Mouse (Mus musculus): ENCODE data around the gene Prpf6.

The Prpf6 gene

DNA sequence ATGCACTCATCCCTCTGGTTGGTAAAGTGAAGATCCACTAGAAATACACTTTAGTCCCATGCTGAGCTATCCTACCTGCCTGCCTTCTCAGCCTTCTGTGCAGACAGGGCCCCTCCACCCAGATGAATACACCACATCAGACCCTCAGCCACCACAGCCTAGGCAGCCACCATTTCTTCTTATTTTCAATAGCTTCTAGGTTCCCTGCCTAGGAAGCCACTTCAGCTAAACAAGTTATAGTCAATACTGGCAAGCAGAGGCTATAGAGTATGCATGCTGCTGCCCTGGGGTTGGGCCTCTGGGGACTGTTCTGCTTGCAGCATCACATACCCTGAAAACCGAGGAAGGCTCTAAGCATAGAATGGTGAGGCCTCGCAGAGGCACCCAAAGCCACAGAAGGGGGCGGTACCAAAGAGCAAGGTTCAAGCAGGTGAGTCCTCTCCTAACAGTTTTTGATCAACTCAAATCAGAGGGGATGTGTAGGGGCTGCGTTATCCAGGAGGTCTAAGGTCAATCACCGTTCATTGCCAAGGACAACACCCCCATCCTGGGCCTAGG lies at the start of gene Prpf6:
Gene Prpf6 (plus strand): TSS at position 341 of the 558 bp plus-strand sequence.
- in situ Hi-C loops (cut with MseI, MboI), result no loop called here

DNA sequence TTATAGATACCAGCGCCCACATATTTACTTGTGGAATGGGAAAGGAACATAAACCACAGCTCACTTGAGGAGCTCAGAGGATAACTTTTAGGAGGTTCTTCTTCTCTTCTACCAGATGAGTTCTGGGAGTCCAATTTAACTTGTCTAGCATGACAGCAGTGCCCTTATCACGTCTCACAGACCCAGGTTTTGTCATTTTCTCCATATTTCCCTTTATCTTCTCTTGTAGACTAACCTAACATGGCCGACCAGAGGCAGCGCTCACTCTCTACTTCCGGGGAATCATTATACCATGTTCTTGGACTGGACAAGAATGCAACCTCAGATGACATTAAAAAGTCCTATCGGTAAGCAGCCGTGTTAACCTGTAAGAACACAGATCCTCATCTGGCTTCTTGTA lies 45.5 kb upstream of the Prpf6 start:
- in situ Hi-C loops (cut with MseI, MboI), result no loop called here

DNA sequence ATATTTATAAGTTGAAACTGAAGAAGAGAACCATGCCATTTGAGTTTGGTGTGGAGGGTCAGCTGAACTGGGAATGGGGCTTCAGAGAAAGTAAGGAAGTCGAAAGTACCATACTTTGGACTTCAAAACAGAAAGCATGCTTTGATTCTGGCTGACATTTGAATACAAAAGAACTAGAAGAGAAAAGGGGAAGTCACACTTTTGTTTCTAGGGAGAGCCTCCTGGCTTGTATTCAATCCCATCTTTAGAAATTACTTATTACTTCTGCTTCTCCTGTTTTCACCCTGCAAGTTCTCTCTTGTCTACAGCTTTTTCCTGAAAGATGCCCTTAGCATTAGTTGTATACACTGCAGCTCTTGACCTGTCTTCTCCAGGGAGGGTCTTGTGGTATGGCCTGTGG lies 43.4 kb upstream of the Prpf6 start:
- in situ Hi-C loops (cut with MseI, MboI), result no loop called here

DNA sequence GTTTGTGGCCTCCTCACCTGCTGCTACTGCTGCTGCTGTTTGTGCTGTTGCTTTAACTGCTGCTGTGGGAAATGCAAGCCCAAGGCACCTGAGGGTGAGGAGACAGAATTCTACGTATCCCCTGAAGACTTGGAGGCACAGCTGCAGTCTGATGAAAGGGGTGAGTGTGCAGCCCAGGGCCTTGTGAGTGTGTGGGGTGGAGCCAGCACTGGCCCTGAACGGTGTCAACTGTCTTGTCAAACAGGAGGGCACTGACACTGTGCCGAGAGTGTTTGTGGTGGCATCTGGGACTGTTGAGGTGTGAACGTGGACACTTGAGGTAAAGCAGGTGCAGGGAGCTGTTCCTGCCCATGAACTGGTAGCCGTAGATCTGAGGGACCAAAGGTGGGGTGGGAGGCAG lies 43.0 kb upstream of the Prpf6 start:
- in situ Hi-C loops (cut with MseI, MboI), result no loop called here

DNA sequence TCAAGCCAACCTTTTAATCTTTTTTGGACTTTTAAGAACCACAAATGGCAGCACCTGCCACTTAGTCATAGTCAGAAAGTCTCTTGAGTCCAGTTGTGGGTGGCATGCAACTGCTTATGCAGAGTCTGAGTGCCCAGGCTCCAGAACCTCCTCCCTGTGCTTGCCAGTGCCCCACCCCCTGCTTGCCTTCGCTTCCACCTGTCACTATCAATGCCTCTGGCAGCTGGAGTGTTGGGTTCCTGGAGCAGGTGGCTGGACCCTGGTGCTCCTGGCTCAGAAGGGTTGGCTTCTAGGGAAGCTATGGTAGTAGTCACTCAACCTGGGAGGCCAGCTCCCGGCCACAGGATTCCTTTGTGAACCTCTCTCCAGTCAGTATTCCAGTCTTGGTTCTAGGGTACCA lies 41.4 kb upstream of the Prpf6 start:
- in situ Hi-C loops (cut with MseI, MboI), result no loop called here

DNA sequence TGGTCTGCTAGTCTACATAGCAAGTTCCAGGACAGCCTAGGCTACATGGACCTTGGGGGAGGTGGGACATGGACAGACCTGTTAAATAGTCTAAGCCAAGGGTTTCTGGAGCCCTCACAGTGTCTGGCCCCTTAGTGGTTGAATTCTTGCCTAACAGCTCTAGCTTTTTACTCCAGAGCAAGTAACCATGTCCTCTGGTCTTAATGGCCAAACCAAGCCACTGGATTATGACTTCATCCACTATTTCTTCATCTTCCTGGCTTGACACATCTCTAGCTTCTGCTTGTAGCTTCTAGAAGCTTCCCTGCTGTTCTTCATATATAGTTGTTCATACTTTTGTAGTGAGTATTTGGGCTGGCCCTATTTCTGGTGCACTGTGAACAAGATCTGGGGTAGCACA lies 37.9 kb upstream of the Prpf6 start:
- in situ Hi-C loops (cut with MseI, MboI), result no loop called here

DNA sequence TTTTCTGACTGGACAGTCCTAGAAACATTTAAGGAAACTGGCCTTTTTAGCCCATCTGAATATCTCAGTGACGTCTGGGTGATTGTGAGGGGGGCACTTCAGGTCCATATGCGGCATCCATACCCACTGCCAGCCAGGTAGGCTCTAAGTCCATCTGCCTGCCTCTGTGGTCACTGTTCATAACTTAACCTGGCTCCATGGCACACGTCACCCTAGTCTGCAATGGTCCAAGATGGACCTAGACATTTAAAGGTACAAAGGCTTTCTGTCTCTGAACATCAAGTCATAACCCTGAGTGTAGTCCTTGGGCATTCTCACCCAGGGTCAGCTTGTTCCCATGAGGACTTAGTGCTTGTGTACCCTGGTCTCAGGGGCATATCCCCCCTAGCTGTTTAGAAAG lies 24.3 kb upstream of the Prpf6 start:
- in situ Hi-C loops (cut with MseI, MboI), result no loop called here

DNA sequence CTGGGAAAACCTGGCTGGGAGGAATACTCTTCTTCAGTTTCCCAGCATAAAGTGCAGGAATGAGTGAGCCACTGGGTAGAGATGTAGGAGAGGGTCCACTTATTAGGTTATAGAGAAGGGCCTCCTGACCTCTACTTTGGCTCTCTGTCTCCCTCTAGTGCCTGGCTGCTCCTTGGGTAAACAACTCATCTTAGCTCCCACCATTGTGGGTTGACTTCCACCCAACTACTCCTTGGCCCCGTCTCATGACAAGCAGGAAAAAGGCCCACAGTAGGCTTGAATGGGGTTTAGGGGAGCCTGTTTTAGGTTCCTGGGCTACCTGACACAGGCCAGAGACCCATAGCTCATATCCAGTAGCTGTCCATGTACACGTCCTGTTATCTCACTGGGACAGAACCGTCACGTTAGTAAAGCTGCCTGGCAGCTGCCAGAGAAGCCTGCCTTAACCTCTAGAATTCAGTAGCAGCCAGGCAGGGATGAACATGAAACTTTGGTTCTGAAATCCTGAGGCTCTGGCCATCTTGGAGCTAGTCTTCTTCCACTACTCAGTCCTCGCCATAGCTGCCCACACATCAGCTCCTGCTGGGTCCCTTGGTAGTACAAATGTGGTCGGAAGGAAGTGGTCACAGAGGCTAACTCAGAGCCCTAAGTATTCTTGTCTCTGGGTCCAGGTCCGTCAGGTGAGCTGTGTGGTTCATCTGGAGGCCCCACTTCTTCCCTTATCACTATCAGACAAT lies 23.2 kb upstream of the Prpf6 start:
- in situ Hi-C loops (cut with MseI, MboI), result no loop called here

DNA sequence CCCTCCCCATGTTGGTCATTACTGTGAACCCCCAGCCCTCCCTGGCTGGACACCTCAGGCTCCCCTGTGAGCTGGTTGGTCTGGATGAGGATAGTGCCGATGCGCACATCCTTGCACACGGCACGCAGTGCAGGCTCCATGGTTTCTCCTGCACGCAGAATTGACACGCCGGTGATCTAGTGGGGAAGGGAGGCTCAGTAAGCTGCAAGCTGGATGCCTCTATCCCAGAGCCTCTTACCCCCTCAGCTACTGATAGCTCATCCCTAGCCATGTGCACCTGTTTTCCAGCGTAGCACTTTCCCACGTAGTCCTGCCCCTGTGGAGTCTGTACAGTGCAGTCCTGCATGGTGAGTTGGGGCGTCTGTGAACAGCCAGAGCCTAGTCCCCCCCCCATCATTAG lies 21.8 kb upstream of the Prpf6 start:
- in situ Hi-C loops (cut with MseI, MboI), result no loop called here

DNA sequence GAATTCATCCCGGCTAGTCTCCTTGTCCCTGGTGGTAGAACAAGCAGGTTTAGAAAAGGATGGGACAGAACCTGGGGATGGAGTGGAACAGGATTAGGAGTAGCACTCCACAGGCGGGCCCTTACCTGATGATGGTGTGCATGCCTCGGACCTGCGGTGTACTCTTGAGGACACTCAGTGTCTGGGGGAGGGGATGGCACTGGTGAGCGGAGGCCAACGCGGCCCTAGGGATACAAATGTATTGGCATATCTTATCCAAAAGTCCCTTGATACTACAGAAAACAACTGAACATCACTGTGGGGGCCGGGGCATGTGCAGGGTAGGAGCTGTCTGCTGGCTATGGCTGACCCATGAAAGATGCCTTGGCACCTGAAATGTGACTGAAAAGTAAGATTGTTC lies 21.3 kb upstream of the Prpf6 start:
- in situ Hi-C loops (cut with MseI, MboI), result no loop called here

DNA sequence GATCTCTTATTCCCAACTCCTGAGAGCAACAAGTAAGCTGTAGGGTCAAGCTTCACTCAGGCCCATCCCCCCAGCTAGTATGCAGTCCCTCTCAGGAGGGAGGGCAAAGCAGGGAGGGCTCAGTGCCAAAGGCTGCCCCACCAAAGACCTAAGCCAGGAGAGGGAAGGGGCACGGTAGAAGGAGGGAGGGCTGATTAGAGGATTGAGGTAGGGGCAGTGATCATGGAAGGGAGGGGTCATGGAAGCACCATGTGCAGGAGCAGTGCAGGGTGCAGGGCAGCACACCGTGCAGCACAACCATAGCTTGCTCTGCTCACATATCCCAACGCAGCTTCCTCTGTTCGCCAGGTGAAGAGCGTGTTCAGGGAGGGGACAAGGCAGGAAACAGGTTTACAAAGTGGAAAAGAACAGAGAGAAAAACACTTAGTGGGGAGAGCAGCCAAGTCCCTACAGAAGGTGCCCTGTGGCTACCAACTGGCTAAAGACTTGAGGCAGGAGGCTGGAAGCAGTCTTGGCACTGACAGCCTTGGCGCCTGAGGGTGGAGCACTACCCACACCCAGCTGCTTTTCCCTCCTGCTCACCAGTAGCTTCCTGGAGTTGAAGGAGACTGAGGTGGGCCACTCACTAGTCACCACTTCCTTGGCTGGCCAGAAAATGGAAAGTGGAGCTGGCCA lies 20.6 kb upstream of the Prpf6 start:
- in situ Hi-C loops (cut with MseI, MboI), result no loop called here

DNA sequence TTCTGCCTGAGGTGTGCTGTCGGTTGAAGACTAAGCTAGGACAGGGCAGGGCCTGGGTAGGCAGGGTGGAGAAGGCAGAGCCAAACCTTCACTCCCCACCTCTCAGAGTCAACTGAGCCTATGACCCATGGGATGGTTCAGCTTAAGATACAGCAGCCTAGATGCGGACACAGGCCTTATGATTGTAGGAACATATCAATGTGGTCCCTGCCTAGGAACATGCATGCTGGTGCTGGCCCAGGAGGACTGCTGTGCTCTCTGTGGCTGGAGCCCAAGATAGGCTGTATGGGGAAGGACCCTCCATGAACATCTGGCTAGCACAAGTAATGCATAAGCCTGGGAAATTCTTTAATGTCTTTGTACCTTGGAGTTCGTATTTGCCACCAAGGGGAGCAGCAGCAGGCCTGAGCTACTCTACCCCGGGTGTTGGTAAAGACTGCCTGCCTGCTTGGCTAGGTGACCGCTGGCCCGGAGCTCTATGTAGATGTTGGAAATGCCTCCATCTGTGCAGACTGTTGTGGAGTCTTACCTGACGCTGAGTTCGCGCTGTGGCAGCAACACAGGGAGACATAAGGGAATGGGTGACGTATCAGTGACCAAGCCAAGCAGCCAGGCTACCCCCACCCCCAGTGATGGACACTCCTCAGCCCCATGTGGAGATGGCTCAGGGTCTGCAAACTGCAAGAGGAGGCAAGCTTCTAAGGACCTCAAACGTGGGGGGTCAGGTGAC lies 19.6 kb upstream of the Prpf6 start:
- in situ Hi-C loops (cut with MseI, MboI), result no loop called here

DNA sequence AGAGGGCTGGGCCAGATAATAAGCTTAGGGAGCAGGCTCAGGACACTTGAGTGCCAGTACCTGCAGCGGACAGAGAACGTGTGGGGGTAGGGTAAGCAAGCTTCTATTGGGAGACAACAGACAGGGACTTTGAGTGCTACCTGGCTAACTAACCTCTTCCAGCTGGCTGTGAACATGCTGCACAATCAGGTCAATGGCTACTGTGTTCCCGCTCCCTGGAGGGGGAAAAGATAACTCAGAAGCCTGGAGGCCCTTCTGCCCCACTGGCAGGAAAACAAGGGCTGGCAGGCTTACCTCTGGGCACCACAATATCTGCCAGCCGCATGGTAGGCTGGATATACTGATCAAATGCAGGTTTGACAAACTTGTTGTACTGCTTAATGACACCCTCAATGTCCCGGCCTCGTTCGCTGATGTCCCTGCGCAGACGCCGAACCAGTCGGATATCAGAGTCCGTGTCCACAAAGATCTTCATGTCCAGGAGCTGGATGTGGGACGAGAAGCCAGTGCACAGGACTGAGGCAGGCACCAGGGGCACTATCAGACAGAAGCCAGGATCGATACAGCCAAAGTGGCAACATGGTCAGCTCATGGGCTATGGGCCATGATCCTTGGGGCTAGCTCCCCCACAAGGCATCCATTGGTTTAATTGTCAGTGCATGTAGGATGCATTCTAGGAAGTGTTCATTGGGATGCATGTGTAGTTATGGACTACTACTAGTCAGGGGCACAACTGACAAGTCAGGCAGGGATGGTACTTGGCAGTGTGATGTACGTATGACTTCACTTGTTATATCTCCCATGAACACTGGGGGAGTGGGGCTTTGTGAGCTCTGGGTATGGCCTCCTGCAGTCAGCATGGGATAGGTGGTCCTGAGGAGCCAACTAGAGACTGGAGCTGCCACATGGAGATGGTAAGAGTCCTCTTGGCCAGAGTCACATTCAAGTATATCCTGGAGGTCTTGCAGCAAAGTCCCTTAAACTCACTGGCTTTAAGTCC lies 18.4 kb upstream of the Prpf6 start:
- in situ Hi-C loops (cut with MseI, MboI), result no loop called here

DNA sequence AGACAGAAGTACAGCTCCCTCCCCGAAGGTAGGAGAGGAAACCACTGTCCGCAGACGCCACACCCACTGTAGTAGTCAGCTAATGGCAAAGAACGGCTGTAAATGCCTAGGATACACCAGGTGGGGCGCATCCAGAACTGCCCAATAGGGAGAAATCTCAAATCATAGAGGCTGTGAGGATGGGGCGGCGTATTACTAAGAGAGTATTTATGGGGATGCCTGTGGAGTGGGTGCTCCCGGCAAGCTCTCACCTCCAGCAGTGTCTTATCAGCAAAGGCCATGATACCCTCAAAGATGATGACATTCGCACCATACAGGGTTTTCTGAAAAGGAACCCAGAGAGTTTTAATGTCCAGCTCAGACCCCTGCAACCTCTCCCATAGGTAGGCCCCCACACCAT lies 17.7 kb upstream of the Prpf6 start:
- in situ Hi-C loops (cut with MseI, MboI), result no loop called here

DNA sequence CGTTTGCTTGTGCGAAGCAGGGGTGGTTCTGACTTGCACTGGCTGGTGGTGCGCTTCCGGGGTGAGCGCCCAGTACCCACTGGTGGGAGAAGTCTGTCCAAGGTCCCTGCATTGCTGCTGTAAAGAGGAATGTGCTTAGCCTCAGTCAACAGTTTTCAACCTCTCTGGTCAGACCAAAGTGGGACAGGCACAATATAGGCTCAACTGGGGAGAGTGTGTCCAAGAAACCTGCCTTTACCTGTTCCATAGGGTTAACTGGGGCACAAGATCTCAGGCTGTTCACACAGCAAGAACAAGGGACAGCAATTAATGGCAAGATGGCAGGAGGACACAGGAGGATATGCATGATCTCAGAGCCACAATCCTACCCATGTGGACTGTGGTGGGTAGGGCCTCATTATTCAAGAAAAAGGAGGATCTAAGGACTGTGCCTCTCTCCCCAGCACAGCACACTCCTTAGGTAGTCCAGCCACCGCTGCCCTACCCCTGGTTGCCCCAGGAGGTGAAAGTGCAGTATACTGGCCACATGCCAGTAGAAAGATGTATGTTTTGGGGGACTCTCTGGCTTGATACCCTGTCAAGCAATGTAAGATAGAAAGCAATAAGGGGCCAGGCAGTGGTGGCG lies 16.6 kb upstream of the Prpf6 start:
- in situ Hi-C loops (cut with MseI, MboI), result no loop called here

DNA sequence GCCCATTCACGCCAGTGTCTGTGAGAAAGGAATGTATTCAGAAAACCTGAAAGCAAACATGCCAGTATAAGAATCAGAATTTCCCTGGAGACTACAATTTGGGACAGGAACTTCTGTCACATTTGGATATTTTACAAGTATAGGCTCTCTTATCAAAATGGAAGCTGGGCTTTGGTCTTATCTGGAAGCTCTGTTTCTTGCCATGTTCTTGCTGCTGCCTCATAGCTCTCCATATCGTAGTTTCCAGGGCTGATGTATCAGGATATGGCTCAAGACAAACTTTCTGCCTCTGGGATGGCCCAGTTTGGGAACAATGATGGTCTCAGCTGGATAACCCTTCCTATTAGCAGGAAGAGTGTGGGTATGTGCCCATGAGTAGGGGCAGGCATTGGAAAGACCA lies 15.1 kb upstream of the Prpf6 start:
- in situ Hi-C loops (cut with MseI, MboI), result no loop called here

DNA sequence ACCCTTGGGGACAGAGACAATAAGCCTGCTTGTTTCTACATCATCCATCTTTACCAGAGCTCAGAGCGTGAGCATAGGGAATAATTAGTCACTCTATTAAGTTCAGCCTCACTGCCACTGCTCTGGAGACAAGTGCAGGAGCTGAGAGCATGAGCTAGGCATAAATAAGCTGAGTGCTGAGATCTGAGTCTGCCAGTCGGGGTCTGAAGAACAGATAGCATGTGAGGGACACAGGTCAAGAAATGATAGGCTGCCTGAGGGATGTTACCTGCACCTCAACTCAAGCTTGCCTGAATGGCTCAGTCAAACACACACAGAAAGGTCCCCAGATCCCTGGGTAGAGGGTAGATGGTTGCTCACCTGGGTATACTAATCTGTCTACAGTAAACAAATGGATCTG lies 14.5 kb upstream of the Prpf6 start:
- in situ Hi-C loops (cut with MseI, MboI), result no loop called here

DNA sequence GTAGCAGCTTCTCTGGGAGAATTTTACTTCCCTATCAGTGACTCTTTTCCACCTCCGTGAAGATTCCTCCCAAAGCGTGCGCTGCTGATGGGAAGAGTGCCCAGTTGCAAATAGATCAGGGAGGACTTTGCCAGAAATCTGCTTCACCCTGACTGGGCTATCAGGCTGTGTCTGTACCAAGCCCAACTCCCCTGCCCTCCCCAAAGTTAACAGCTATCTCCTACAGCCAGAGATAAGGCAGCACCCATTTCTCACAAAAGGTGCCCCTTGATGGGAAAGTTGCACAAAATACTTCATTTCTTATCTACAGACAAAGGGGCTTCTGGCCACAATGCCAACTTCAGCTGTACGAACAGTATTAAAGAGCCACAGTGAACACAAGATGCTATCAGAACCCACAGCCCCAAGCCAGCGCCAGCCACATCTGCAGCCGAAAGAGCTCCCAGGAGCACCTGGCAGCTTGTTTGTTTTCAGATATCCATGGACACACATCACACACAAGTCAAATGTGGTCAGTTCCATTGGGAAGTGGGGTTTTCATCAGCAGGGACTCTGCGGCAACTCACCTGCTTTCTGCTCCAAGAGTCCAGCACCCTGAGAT lies 13.6 kb upstream of the Prpf6 start:
- in situ Hi-C loops (cut with MseI, MboI), result no loop called here

DNA sequence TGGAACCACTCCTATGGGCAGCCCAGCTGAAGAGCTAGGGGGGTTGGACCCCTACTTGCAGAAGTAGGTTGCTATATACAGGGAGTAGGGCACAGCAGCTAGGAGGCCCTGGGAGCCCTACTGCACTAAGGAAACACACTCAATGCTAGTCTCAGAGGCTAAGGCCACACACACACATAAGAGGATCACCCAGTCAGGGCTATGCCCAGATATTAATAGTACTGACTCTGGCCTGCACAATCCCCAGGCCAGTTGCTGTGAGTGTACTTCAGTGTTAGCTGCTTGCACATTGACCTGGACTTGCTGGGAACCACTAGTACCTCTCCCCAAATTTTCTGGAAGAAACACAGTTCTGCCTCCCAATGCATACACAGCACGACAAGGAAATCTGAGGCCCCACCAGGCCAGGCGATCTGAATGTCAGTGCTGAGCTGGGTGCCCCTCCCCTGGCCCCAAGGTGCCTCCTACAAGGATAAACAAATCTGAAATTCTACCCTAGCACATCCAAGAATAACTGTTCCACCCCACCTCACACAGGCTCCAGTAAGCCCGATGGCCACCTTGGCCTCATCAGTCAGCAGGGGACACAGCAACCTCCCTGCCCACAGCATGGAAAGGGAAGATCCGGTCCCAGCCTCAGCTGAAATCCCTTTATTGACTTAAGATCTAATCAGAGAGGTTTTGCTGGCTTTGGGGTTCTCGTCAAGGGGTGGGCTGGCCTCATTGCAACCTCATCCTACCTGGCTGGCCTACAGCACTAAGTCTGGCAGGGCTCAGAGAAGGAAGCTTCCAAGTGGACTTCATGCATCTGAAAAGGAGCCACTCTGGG lies 12.7 kb upstream of the Prpf6 start:
- in situ Hi-C loops (cut with MseI, MboI), result no loop called here

DNA sequence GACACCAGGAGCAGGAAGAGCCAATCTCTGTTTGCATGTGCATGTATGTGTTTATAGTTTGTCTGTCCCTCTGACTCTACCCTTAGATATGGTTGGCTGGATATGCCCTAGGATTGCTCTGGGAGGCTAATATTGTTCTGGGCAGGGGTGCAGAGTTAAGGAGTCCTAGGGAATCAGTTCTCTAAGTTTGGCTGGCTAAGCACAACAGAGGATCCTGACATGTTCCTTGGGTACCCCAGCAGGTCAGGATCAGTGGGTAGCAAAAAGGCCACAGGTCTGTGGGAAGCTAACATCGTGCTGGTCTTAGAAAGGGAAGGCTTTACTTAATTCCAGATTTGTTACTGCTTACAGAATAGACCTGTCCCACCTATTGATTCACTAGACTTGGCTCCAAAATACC lies 12.0 kb upstream of the Prpf6 start:
- in situ Hi-C loops (cut with MseI, MboI), result no loop called here
